Mouse (Mus musculus): ENCODE results near the gene Pcsk5. TPM values are rescaled to one million over a fixed set of nuclear protein-coding genes. Genes with fewer than 3 reads are reported as not detected.
"Not testable (repeated sequence)": the region's sequence is repeated elsewhere in the genome, so short reads cannot be mapped to it uniquely, and the experiment has no call there.

The Pcsk5 gene
- polyA plus RNA-seq, 1 experiment from 2014 or later, result 24.0 TPM

- no peak overlapping the region for H3K4me3 ChIP-seq (ENCODE audit: low read depth, low read length)
- no peak overlapping the region for H3K27ac ChIP-seq (replicated peaks; ENCODE audit: low read depth, low read length)
- no peaks in the 10 kb centered on the region for H3K27me3 ChIP-seq (replicated peaks; ENCODE audit: control insufficient read depth, insufficient read depth, low read length)
- no peak overlapping the region for H3K4me2 ChIP-seq (ENCODE audit: low read depth, low read length)
- no peaks in the 10 kb centered on the region for H3K4me1 ChIP-seq (ENCODE audit: control insufficient read depth, insufficient read depth, low read length)
- H3K36me3 ChIP-seq (ENCODE audit: control insufficient read depth, insufficient read depth, low read length), result no peaks in the 10 kb centered on the region
- ATAC-seq (ENCODE audit: low read depth) (no peak), DNase-seq (ENCODE audit: low spot score) (no peak)
- no peak overlapping the region for H3K9ac ChIP-seq (ENCODE audit: low read depth, low read length)
- H3K9me3 ChIP-seq (ENCODE audit: control insufficient read depth, low read length), result no peaks in the 10 kb centered on the region
- WGBS, result 60% methylated on average over 6 of the region's 6 CpGs
Observed at GRCm38 (mm10) chr19:17482126-17482790, 355.2 kb downstream of the Pcsk5 start.

GRCm38 (mm10) chr19:17479471-17479870 is 358.0 kb downstream of the Pcsk5 start:
- DNase-seq (ENCODE audit: low spot score) (no peak), ATAC-seq (ENCODE audit: low read depth) (no peak)
- Histone ChIP-seq H3K4me2 (ENCODE audit: low read depth, low read length) (no peak overlapping the region), H3K36me3 (ENCODE audit: control insufficient read depth, insufficient read depth, low read length) (no peaks in the 10 kb centered on the region), H3K4me3 (ENCODE audit: low read depth, low read length) (no peak overlapping the region), H3K4me1 (ENCODE audit: control insufficient read depth, insufficient read depth, low read length) (no peaks in the 10 kb centered on the region), H3K27ac (replicated peaks; ENCODE audit: low read depth, low read length) (no peak overlapping the region), H3K9me3 (ENCODE audit: control insufficient read depth, low read length) (no peaks in the 10 kb centered on the region), H3K9ac (ENCODE audit: low read depth, low read length) (no peak overlapping the region), H3K27me3 (replicated peaks; ENCODE audit: control insufficient read depth, insufficient read depth, low read length) (no peaks in the 10 kb centered on the region)
- 90% methylated on average over 5 of the region's 5 CpGs for WGBS

GRCm38 (mm10) chr19:17476021-17476420 is 361.4 kb downstream of the Pcsk5 start:
- Histone ChIP-seq H3K4me3 (ENCODE audit: low read depth, low read length) (no peak overlapping the region), H3K4me2 (ENCODE audit: low read depth, low read length) (no peak overlapping the region)
- 88% methylated on average over 5 of the region's 5 CpGs for WGBS

GRCm38 (mm10) chr19:17473138-17473537 is 364.3 kb downstream of the Pcsk5 start:
- H3K4me3 ChIP-seq (ENCODE audit: low read depth, low read length); DNase-seq (ENCODE audit: low spot score); ATAC-seq (ENCODE audit: low read depth); H3K36me3 ChIP-seq (ENCODE audit: control insufficient read depth, insufficient read depth, low read length); H3K27ac ChIP-seq (replicated peaks; ENCODE audit: low read depth, low read length); H3K9ac ChIP-seq (ENCODE audit: low read depth, low read length); H3K9me3 ChIP-seq (ENCODE audit: control insufficient read depth, low read length); H3K4me2 ChIP-seq (ENCODE audit: low read depth, low read length); H3K27me3 ChIP-seq (replicated peaks; ENCODE audit: control insufficient read depth, insufficient read depth, low read length): not testable (repeated sequence)
- H3K4me1 ChIP-seq (ENCODE audit: control insufficient read depth, insufficient read depth, low read length), result peaks cover 13% of the 10 kb centered on the region
- 90% methylated on average over 2 of the region's 2 CpGs for WGBS

More at GRCm38 (mm10) chr19:17476021-17476420, 361.4 kb downstream of the Pcsk5 start:
- Histone ChIP-seq H3K9ac (ENCODE audit: low read depth, low read length) (no peak overlapping the region), H3K27ac (replicated peaks; ENCODE audit: low read depth, low read length) (no peak overlapping the region), H3K4me1 (ENCODE audit: control insufficient read depth, insufficient read depth, low read length) (peaks cover 13% of the 10 kb centered on the region), H3K27me3 (replicated peaks; ENCODE audit: control insufficient read depth, insufficient read depth, low read length) (no peaks in the 10 kb centered on the region), H3K36me3 (ENCODE audit: control insufficient read depth, insufficient read depth, low read length) (no peaks in the 10 kb centered on the region), H3K9me3 (ENCODE audit: control insufficient read depth, low read length) (no peaks in the 10 kb centered on the region)
- DNase-seq (ENCODE audit: low spot score), result no peak
- no peak for ATAC-seq (ENCODE audit: low read depth)

GRCm38 (mm10) chr19:17471861-17472260 is 365.6 kb downstream of the Pcsk5 start:
- peak; percentile 72; the same call in 1 of the 2 replicates for ATAC-seq (ENCODE audit: low read depth)
- WGBS, result 24% methylated on average over 7 of the region's 7 CpGs
- Histone ChIP-seq H3K36me3 (ENCODE audit: control insufficient read depth, insufficient read depth, low read length) (no peaks in the 10 kb centered on the region), H3K4me1 (ENCODE audit: control insufficient read depth, insufficient read depth, low read length) (peaks cover 13% of the 10 kb centered on the region), H3K27me3 (replicated peaks; ENCODE audit: control insufficient read depth, insufficient read depth, low read length) (no peaks in the 10 kb centered on the region), H3K9ac (ENCODE audit: low read depth, low read length) (no peak overlapping the region), H3K4me3 (ENCODE audit: low read depth, low read length) (no peak overlapping the region), H3K9me3 (ENCODE audit: control insufficient read depth, low read length) (no peaks in the 10 kb centered on the region), H3K27ac (replicated peaks; ENCODE audit: low read depth, low read length) (0 out of 2 replicates have a peak overlapping the region, but pooled peaks have one; percentile 36), H3K4me2 (ENCODE audit: low read depth, low read length) (no peak overlapping the region)
- peak; percentile 83 for DNase-seq (ENCODE audit: low spot score)

GRCm38 (mm10) chr19:17471196-17471595 is 366.2 kb downstream of the Pcsk5 start:
- H3K4me2 ChIP-seq (ENCODE audit: low read depth, low read length), result no peak overlapping the region
- H3K27ac ChIP-seq (replicated peaks; ENCODE audit: low read depth, low read length), result no peak overlapping the region
- DNase-seq (ENCODE audit: low spot score) (no peak), ATAC-seq (ENCODE audit: low read depth) (peak; percentile 10; the same call in 1 of the 2 replicates)
- H3K4me3 ChIP-seq (ENCODE audit: low read depth, low read length), result no peak overlapping the region
- H3K9ac ChIP-seq (ENCODE audit: low read depth, low read length), result no peak overlapping the region
- WGBS, result 17% methylated on average over 4 of the region's 4 CpGs
- no peaks in the 10 kb centered on the region for H3K36me3 ChIP-seq (ENCODE audit: control insufficient read depth, insufficient read depth, low read length)
- no peaks in the 10 kb centered on the region for H3K9me3 ChIP-seq (ENCODE audit: control insufficient read depth, low read length)
- no peaks in the 10 kb centered on the region for H3K27me3 ChIP-seq (replicated peaks; ENCODE audit: control insufficient read depth, insufficient read depth, low read length)
- H3K4me1 ChIP-seq (ENCODE audit: control insufficient read depth, insufficient read depth, low read length), result peaks cover 13% of the 10 kb centered on the region

GRCm38 (mm10) chr19:17467556-17468211 is 369.7 kb downstream of the Pcsk5 start:
- Histone ChIP-seq H3K4me3 (ENCODE audit: low read depth, low read length) (no peak overlapping the region), H3K9ac (ENCODE audit: low read depth, low read length) (no peak overlapping the region), H3K4me1 (ENCODE audit: control insufficient read depth, insufficient read depth, low read length) (peaks cover 12% of the 10 kb centered on the region), H3K4me2 (ENCODE audit: low read depth, low read length) (no peak overlapping the region), H3K27me3 (replicated peaks; ENCODE audit: control insufficient read depth, insufficient read depth, low read length) (no peaks in the 10 kb centered on the region), H3K27ac (replicated peaks; ENCODE audit: low read depth, low read length) (no peak overlapping the region), H3K9me3 (ENCODE audit: control insufficient read depth, low read length) (no peaks in the 10 kb centered on the region), H3K36me3 (ENCODE audit: control insufficient read depth, insufficient read depth, low read length) (no peaks in the 10 kb centered on the region)
- 0 out of 2 replicates have a peak, but pooled peaks have one; percentile 46 for ATAC-seq (ENCODE audit: low read depth)
- WGBS, result 51% methylated on average over 6 of the region's 6 CpGs
- peak; percentile 75 for DNase-seq (ENCODE audit: low spot score)

GRCm38 (mm10) chr19:17452001-17452400 is 385.4 kb downstream of the Pcsk5 start:
- Histone ChIP-seq H3K4me3 (ENCODE audit: low read depth, low read length) (no peak overlapping the region), H3K27me3 (replicated peaks; ENCODE audit: control insufficient read depth, insufficient read depth, low read length) (no peaks in the 10 kb centered on the region), H3K4me1 (ENCODE audit: control insufficient read depth, insufficient read depth, low read length) (no peaks in the 10 kb centered on the region), H3K9me3 (ENCODE audit: control insufficient read depth, low read length) (no peaks in the 10 kb centered on the region), H3K9ac (ENCODE audit: low read depth, low read length) (no peak overlapping the region), H3K27ac (replicated peaks; ENCODE audit: low read depth, low read length) (no peak overlapping the region), H3K4me2 (ENCODE audit: low read depth, low read length) (no peak overlapping the region), H3K36me3 (ENCODE audit: control insufficient read depth, insufficient read depth, low read length) (no peaks in the 10 kb centered on the region)
- ATAC-seq (ENCODE audit: low read depth), result no peak
- 91% methylated on average over 7 of the region's 7 CpGs for WGBS
- no peak for DNase-seq (ENCODE audit: low spot score)
